Mouse (Mus musculus): Measurements from ENCODE around the gene Chic2. TPM values are rescaled to one million over a fixed set of nuclear protein-coding genes. Genes with fewer than 3 reads are reported as not detected.

The Chic2 gene
- total RNA-seq, 2 experiments from 2014 or later: 19.5 to 20.7 TPM

GRCm38 (mm10) chr5:75070132-75070531 is 25.6 kb upstream of the Chic2 start:
- DNase-seq (ENCODE audit: low spot score in 2 of 2): no peak

DNA sequence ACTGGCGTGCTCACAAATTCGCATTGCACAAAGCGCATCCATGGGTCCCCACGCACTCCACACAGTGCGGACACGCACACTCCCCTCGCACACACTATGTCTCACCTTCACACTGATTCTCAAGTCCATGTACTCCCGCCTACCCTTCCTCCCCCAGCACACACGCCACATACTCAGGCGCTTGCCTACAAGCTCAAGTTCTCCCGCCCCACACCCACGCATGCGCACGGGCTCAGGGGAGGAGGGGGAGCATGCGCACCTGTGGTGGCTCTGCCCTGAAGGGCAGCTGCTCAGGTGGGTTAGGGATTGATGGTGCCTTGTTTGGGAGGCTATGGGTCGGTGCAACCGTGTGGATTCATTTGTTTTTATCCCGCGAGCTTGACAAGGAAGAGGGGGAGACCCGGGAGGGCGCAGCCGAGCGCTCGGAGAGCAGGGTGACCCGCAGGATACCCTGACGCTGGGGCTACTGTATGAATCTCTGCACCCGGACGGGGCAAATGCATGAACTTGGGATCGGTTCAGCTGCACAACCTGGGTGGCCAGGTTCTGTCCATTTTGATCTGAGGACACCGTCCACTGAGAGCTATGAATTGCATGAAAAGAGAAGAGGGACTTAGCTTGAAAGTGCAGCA is 22.7 kb upstream of the Chic2 start:
- DNase-seq (ENCODE audit: low spot score in 2 of 2): no peak

- DNase-seq (ENCODE audit: low spot score in 2 of 2): no peak
These were observed 22.1 kb upstream of the Chic2 start for GRCm38 (mm10) chr5:75066715-75067114.

DNA sequence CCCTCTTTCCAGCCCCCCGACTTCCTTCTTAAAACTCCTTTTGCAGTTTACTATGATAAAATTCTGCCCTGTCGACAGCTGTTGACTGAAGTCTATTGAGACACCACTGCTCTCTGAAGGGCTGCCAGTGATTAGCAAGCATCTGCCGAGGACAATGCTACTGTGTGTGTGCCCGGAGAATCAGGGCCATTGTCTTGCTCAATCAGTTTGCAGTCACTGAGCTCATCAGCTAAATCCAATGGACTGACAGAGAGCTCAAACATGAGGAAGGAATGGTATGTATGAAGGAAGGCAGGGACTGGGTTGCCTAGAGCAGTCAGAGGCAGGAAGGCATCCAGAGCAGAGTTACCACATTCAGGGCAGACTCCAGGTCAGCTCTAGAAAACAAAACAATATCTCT is 18.6 kb upstream of the Chic2 start:
- DNase-seq (ENCODE audit: low spot score in 2 of 2): no peak

- no peak for DNase-seq (ENCODE audit: low spot score in 2 of 2)
These were observed 6.5 kb upstream of the Chic2 start for GRCm38 (mm10) chr5:75051109-75051508.

DNA sequence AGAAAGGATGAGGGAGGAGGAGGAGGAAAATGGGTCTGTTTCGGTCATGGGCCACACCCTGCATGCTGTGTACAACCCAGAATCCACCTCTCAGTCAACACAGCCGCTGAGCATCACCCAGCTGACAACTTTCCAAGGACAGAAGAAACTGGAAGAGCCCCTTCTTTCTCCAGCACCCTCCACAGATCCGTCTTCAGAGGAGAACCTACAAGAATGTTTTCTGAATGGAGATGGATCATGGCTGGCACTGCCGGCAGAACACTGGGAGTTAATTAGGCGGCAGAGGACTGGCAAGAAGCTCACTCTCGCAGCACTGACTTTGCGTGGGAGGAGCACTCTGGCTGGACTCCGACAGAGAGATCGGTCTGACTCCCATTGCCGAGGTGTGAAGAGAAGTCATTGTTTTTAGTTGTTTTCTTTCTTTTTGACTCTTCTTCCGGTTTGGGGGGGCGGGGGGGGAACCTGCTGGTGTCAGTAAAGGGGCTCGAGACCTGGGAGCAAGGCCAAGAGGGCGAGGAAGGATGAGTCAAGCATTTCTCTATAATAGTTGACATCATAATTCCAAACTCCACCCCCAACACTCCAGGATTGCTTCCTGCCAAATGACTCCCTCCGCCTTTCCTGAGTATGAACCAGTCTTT is 2.2 kb upstream of the Chic2 start:
- DNase-seq (ENCODE audit: low spot score in 2 of 2): peak; percentile 57

DNA sequence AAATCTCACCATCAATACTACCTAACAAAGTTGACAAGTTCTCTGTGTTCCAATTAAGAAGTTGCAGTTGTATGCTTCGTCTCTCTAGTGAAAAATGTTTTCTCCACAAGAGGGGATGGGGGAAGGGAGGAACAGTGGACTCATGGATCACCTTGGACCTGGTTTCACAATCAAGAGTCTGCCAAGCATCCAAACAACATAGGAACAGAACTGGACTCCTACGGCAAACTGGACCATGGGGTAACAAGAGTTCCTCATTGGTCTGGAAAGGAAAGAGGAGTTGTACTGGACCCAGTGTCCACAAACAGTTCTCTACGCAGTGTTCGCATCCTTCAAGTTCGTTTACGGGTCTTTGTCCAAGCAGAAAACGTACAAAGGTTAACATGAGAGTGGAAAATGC is 797 bp upstream of the Chic2 start:
- no peak for DNase-seq (ENCODE audit: low spot score in 2 of 2)

GRCm38 (mm10) chr5:75043621-75044301 is 813 bp downstream of the Chic2 start:
- DNase-seq (ENCODE audit: low spot score in 2 of 2): no peak

- DNase-seq (ENCODE audit: low spot score in 2 of 2): no peak
These were observed 1.5 kb downstream of the Chic2 start for GRCm38 (mm10) chr5:75043011-75043445.

- no peak for DNase-seq (ENCODE audit: low spot score in 2 of 2)
These were observed 5.3 kb downstream of the Chic2 start for GRCm38 (mm10) chr5:75039307-75039706.

- DNase-seq (ENCODE audit: low spot score in 2 of 2): no peak
These were observed 9.1 kb downstream of the Chic2 start for GRCm38 (mm10) chr5:75035475-75035874.

DNA sequence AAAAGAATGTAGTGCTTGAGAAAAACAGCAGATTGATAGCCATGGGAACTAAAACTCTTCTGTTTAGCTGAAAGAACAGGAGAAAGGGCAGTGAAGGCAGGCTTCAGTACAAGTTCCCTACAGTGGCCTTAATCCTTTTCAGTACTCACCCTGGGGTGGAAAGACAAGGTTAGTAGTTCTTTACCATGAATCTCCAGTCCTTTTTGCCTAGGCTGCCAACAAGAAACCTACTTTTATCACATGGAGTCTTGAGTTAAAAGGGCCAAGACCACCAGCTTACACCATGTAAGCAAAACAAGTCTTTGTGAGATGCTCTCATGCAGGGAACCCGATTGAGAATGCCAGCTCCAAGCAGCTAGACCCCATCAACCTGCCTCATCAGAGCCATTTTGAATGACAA is 29.8 kb downstream of the Chic2 start:
- DNase-seq (ENCODE audit: low spot score in 2 of 2): no peak

- DNase-seq (ENCODE audit: low spot score in 2 of 2): no peak
These were observed 31.7 kb downstream of the Chic2 start for GRCm38 (mm10) chr5:75012771-75013421.

- no peak for DNase-seq (ENCODE audit: low spot score in 2 of 2)
These were observed 32.4 kb downstream of the Chic2 start for GRCm38 (mm10) chr5:75011985-75012738.

GRCm38 (mm10) chr5:75004755-75005154 is 39.8 kb downstream of the Chic2 start:
- DNase-seq (ENCODE audit: low spot score in 2 of 2): no peak

DNA sequence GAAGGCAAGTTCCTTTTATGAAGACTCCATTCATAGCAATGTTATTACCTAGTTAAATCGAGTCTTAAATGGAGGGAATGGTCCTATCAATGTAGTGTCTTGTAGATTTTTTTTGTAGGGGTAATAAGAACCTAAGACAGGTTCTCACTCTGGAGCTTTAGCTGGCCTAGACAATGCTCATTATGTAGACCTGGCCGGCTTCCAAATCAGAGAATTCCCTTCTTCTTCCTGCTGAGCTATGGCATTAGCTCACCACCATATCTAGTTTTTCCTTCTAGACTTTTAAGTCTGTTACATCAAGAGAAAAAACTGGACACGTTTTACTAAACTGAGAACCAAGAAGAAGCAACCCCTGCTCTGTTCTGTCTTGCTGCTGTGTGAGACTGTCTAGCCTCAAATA is 42.5 kb downstream of the Chic2 start:
- DNase-seq (ENCODE audit: low spot score in 2 of 2): no peak

- DNase-seq (ENCODE audit: low spot score in 2 of 2): no peak
These were observed 45.7 kb downstream of the Chic2 start for GRCm38 (mm10) chr5:74998716-74999512.

DNA sequence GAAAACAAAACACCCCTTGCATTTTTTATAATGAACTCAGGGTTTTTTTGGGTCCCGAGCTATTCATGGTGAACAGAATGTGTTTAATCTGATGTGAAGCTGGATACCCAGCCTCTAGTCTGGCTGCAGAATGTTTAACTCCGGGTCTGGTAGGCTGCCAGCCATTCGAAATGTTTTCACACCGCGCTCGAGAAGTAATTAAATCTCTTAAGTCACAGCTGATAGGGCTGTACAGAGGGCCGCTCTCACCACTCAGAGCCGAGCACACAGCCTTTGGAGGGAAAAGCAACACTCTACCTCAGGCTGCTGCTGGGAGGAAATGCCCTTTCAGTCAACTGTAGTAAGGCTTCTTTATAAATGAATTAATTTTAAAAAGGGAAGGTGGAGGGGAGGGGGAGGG is 49.6 kb downstream of the Chic2 start:
- peak; percentile 6 to 19 for DNase-seq (ENCODE audit: low spot score in 2 of 2)

DNA sequence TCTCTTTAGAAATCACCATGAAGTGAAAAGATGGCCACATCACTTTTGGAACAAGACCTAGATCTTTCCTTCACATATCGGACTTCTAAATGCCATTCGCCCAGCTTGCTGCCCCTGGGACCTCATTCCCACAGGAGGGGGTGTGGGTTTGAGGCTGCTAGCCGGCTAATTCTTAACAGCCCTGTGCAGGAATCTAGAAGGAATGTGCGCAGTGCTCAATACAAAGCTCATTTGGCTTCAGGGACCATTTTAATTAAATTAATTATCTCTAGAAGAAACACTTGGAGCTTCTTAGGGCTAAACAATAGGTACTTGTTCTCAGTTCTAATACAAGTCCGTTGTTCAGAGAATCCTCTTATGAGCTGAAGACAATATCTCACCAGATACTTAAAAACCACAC is 60.5 kb downstream of the Chic2 start:
- no peak for DNase-seq (ENCODE audit: low spot score in 2 of 2)

GRCm38 (mm10) chr5:74980574-74980973 is 64.0 kb downstream of the Chic2 start:
- no peak for DNase-seq (ENCODE audit: low spot score in 2 of 2)
